Mouse (Mus musculus) heart, embryonic 15.5 days (tissue): ENCODE results near the gene Lingo3. TPM values are rescaled to one million over a fixed set of nuclear protein-coding genes. Genes with fewer than 3 reads are reported as not detected.

Source experiments
- ATAC-seq: fragments of 200-750 bp; cut with Nextera tagmentation; replicated peaks from 2 replicates; pipeline ENCODE4 v1.8.0; 2017; ENCODE audit warnings: low read depth, moderate TSS enrichment; ENCODE audit not compliant: insufficient number of reproducible peaks, insufficient read depth, low FRiP score
- H3K27ac ChIP-seq: fragments of 300-500 bp; sonication (generic); 2 replicates; pipeline ENCODE4 v1.5.1; 2015; ENCODE audit warnings: mild to moderate bottlenecking, inconsistent platforms
- H3K27me3 ChIP-seq: fragments of 300-500 bp; sonication (generic); 2 replicates; pipeline ENCODE4 v1.6.1; 2015; ENCODE audit warnings: inconsistent platforms
- H3K36me3 ChIP-seq: fragments of 300-500 bp; sonication (generic); 2 replicates; pipeline ENCODE4 v1.6.1; 2015; ENCODE audit warnings: mild to moderate bottlenecking, inconsistent platforms
- H3K4me1 ChIP-seq: fragments of 300-500 bp; sonication (generic); replicated peaks from 2 replicates; pipeline ENCODE4 v1.6.1; 2015; ENCODE audit warnings: inconsistent platforms
- H3K4me2 ChIP-seq: fragments of 300-500 bp; sonication (generic); 2 replicates; pipeline ENCODE4 v1.6.1; 2015; ENCODE audit warnings: inconsistent platforms, mild to moderate bottlenecking, moderate library complexity
- H3K4me3 ChIP-seq: fragments of 300-500 bp; sonication (generic); 2 replicates; pipeline ENCODE4 v1.5.1; 2015; ENCODE audit warnings: mild to moderate bottlenecking, inconsistent platforms
- H3K9ac ChIP-seq: fragments of 300-500 bp; sonication (generic); 2 replicates; pipeline ENCODE4 v1.6.1; 2015; ENCODE audit warnings: mild to moderate bottlenecking, inconsistent platforms
- H3K9me3 ChIP-seq: fragments of 300-500 bp; sonication (generic); replicated peaks from 2 replicates; pipeline ENCODE4 v1.6.1; 2016; ENCODE audit warnings: inconsistent platforms
- WGBS: fragments of 180-500 bp; shearing (Covaris S2); methylation state at CpG from one replicate; pipeline ENCODE4 v1.1.7; 2015; ENCODE audit warnings: mixed read lengths; 5-methylcytosine and 5-hydroxymethylcytosine counted together
- polyA plus RNA-seq: library from polyadenylated mRNA; unstranded; fragments of >200 nt; fragmentation: Nextera tagmentation; extraction: Ambion mirVana; gene quantifications from 2 replicates; pipeline ENCODE4 v1.2.1, GENCODE M21; 2015

The Lingo3 gene
- 0.29 and 0.43 TPM in 2 replicates for polyA plus RNA-seq

GRCm38 (mm10) chr10:80843931-80844547, at the start of gene Lingo3:
Gene Lingo3, minus strand, starts transcription at chr10:80844039.
- H3K9ac ChIP-seq, result peak within 1 kb of the TSS; percentile 41; the same call in 1 of the 2 replicates
- H3K4me2 ChIP-seq, result peak within 1 kb of the TSS; percentile 85
- H3K27ac ChIP-seq, result no peak within 1 kb of the TSS
- ATAC-seq, result no peak
- no peaks in the 10 kb centered on the region for H3K9me3 ChIP-seq
- 5% methylated on average over 51 of the region's 51 CpGs for whole genome bisulfite sequencing
- peak within 1 kb of the TSS; percentile 50 for H3K4me3 ChIP-seq
- peaks cover 50% of the 10 kb centered on the region for H3K27me3 ChIP-seq
- H3K36me3 ChIP-seq, result no peaks in the 10 kb centered on the region
- peaks cover 31% of the 10 kb centered on the region for H3K4me1 ChIP-seq

GRCm38 (mm10) chr10:80887181-80887580, 43.3 kb upstream of the Lingo3 start:
- Histone ChIP-seq H3K27ac (no peak overlapping the region), H3K9ac (no peak overlapping the region), H3K27me3 (peaks cover 43% of the 10 kb centered on the region), H3K36me3 (no peaks in the 10 kb centered on the region), H3K9me3 (no peaks in the 10 kb centered on the region), H3K4me2 (no peak overlapping the region; the same call in 1 of the 2 replicates), H3K4me1 (peaks cover 6% of the 10 kb centered on the region), H3K4me3 (no peak overlapping the region)
- WGBS, result 22% methylated on average over 11 of the region's 11 CpGs
- ATAC-seq, result no peak

DNA sequence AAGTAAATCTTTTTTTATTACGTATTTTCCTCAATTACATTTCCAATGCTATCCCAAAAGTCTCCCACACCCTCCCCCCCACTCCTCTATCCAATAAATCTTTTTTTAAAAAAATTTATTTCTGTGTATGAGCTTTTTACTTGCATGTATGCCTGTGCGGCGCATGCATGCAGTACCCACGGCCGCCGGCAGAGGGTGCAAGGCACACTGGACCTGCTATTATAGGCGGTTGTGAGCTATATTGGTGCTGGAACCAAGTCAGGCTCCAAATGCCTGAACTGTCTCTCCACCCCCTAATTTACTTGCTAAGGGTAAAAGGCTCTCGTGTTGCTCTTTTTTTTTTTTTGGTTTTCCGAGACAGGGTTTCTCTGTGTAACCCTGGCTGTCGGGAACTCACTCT, 37.5 kb upstream of the Lingo3 start:
- H3K27me3 ChIP-seq, result peaks cover 12% of the 10 kb centered on the region
- ATAC-seq, result no peak
- no peak overlapping the region for H3K27ac ChIP-seq
- 24% methylated on average over 10 of the region's 10 CpGs for whole genome bisulfite sequencing
- H3K9me3 ChIP-seq, result no peaks in the 10 kb centered on the region
- no peak overlapping the region for H3K4me2 ChIP-seq
- no peak overlapping the region for H3K4me3 ChIP-seq
- no peaks in the 10 kb centered on the region for H3K36me3 ChIP-seq
- H3K9ac ChIP-seq, result no peak overlapping the region
- H3K4me1 ChIP-seq, result peaks cover 9% of the 10 kb centered on the region

DNA sequence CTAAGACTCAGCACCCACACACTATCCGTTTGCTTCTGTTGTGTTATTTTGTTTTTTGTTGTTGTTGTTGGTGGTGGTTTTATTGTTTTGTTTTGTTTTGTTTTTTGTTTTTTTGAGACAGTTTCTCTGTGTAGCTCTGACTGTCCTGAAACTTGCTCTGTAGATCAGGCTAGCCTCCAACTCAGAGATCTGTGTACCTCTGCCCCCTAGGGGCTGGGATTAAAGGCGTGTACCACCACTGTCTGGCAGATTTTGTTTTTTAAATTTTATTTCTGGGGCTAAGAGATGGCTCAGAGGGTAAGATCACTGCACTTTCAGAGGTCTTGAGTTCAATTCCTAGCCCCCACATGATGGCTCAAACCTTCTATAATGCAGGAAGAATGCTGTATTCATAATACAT, 37.1 kb upstream of the Lingo3 start:
- Histone ChIP-seq H3K9ac (no peak overlapping the region), H3K27ac (no peak overlapping the region), H3K4me2 (no peak overlapping the region), H3K36me3 (no peaks in the 10 kb centered on the region), H3K9me3 (no peaks in the 10 kb centered on the region), H3K4me1 (peaks cover 12% of the 10 kb centered on the region), H3K4me3 (no peak overlapping the region), H3K27me3 (peaks cover 10% of the 10 kb centered on the region)
- 66% methylated on average over 2 of the region's 2 CpGs for WGBS
- no peak for ATAC-seq

DNA sequence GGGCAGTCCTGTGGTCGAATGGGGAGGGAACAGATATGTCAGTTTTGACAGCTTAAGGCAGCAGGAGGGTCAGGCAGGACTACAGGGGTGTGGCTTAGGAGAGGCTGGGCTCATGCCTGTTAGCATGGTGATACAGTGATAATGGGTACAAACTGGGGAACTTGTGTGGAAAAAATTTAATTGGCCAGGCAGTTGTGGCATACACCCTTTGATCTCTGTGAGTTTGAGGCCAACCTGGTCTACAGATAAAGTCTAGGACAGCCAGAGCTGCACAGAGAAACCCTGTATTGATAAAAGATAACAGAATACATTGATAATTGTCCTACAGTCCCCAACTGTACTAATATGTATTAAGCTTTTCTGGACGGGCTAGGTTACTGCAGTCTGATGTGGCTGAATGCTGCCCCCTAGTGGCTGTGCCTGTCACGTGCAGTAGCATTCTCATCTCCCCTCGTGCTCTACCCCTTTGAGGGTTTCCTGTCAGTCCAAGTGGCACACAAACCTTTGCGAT, 36.3 kb upstream of the Lingo3 start:
- no peak for ATAC-seq
- no peak overlapping the region for H3K27ac ChIP-seq
- H3K27me3 ChIP-seq, result peaks cover 5% of the 10 kb centered on the region; the same call in 1 of the 2 replicates
- H3K36me3 ChIP-seq, result no peaks in the 10 kb centered on the region
- H3K4me1 ChIP-seq, result peaks cover 12% of the 10 kb centered on the region
- no peak overlapping the region for H3K4me2 ChIP-seq
- H3K9ac ChIP-seq, result no peak overlapping the region
- H3K4me3 ChIP-seq, result no peak overlapping the region
- H3K9me3 ChIP-seq, result no peaks in the 10 kb centered on the region
- 11% methylated on average over 5 of the region's 5 CpGs for WGBS

DNA sequence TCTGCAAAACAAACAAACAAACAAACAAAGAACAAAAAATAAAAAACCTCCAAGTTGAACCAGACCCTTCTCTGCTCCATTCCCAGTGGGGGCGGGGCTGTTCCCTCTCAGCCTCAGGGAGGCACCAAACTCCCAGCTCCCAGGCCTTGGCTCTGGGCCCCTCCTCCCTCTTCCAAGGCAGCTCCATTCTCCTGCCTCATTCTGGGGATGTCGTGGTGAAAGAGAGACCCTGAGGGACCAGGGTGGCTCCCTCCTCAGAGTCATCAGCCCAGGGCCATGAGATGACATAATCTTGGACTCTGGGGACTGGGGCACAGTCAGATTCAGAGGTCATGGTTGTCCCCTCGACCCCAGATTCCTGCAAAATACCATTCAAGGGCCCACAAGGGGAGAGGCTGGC, 32.8 kb upstream of the Lingo3 start:
- no peak; the same call in 1 of the 2 replicates for ATAC-seq
- peaks cover 12% of the 10 kb centered on the region for H3K4me1 ChIP-seq
- WGBS, result 28% methylated on average over 3 of the region's 3 CpGs
- no peaks in the 10 kb centered on the region for H3K36me3 ChIP-seq
- peaks cover 10% of the 10 kb centered on the region; the same call in 1 of the 2 replicates for H3K27me3 ChIP-seq
- H3K9me3 ChIP-seq, result no peaks in the 10 kb centered on the region
- H3K4me2 ChIP-seq, result no peak overlapping the region
- no peak overlapping the region for H3K27ac ChIP-seq
- no peak overlapping the region for H3K4me3 ChIP-seq
- H3K9ac ChIP-seq, result no peak overlapping the region

- Histone ChIP-seq H3K27me3 (peaks cover 13% of the 10 kb centered on the region; the same call in 1 of the 2 replicates), H3K4me3 (no peak overlapping the region), H3K9ac (no peak overlapping the region), H3K36me3 (no peaks in the 10 kb centered on the region), H3K27ac (no peak overlapping the region), H3K9me3 (no peaks in the 10 kb centered on the region), H3K4me1 (peaks cover 12% of the 10 kb centered on the region), H3K4me2 (no peak overlapping the region)
- no peak for ATAC-seq
- 30% methylated on average over 5 of the region's 5 CpGs for WGBS
These were observed 32.2 kb upstream of the Lingo3 start for GRCm38 (mm10) chr10:80876028-80876427.

DNA sequence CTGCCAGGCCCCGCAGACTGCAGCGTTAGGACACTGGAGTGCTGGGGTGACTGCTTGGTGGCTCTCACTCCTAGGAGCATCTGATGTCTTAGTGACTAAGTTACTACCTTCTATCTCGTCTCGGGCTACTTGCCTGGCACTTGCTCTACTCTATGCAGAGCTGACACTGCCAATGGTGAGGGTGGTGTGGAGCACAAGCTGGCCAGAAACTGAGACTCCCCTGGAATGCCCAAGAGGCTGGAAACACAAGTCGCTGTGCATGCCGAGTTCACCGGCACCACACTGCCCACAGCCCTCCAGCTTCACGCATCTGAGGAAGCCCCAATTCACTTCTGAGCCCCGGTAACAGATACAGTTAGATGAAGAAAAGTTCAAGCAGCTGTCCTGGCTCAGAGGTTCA, 30.2 kb upstream of the Lingo3 start:
- no peaks in the 10 kb centered on the region for H3K9me3 ChIP-seq
- no peak overlapping the region for H3K4me3 ChIP-seq
- H3K9ac ChIP-seq, result no peak overlapping the region
- no peak overlapping the region for H3K4me2 ChIP-seq
- peaks cover 13% of the 10 kb centered on the region; the same call in 1 of the 2 replicates for H3K27me3 ChIP-seq
- WGBS, result 75% methylated on average over 9 of the region's 9 CpGs
- H3K27ac ChIP-seq, result no peak overlapping the region
- peaks cover 12% of the 10 kb centered on the region for H3K4me1 ChIP-seq
- ATAC-seq, result no peak
- no peaks in the 10 kb centered on the region for H3K36me3 ChIP-seq

- no peak for ATAC-seq
- Histone ChIP-seq H3K4me3 (no peak within 1 kb of the TSS), H3K27ac (no peak within 1 kb of the TSS), H3K27me3 (peaks cover 13% of the 10 kb centered on the region; the same call in 1 of the 2 replicates), H3K9me3 (no peaks in the 10 kb centered on the region), H3K36me3 (peaks cover 8% of the 10 kb centered on the region; the same call in 1 of the 2 replicates), H3K4me1 (peaks cover 5% of the 10 kb centered on the region), H3K9ac (no peak within 1 kb of the TSS), H3K4me2 (no peak within 1 kb of the TSS)
- WGBS, result 31% methylated on average over 9 of the region's 9 CpGs
These were observed 27.7 kb upstream of the Lingo3 start, which contains the start of gene Tmprss9 for GRCm38 (mm10) chr10:80871581-80871980. Gene Tmprss9, plus strand, starts transcription at chr10:80871848.

DNA sequence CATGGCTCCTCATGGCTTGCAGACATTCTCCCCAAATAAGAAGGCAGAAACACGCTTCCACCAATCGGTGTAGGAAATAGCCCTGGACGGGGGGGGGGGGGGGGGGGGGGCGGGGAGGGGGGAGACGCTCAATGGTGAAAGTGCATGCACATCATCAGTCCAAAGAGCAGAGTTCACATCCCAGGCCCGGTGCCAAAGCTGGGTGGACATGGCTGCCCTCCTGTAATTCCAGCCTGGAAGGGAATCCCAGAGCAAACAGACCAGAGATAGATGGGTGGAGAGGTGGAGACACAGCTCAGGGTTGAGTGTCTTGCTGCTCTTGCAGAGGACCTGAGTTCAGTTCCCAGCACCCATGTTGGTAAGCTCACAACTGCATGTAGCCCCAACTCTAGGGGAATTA, 27.2 kb upstream of the Lingo3 start:
- 88% methylated on average over 4 of the region's 6 CpGs for WGBS

DNA sequence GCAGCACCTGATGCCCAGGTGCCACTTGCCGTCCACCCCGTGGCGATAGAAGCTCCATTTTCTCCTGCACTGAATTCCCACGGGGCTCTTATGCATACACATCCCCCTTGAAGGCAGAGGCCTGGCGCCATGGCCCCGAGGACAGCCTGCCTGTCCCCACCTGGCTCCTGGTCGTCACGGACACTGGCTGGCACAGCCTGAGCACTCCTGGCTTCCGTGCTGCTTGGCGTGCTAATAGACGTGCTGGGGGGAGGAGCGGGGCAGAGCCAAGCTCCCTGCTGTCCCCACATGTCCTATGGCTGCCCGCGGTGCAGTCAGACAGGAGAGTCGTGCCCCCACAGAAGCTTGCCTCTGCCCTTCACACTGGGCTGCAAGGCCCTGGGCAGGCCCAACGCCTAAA, 20.6 kb upstream of the Lingo3 start:
- no peak overlapping the region for H3K9ac ChIP-seq
- H3K9me3 ChIP-seq, result no peaks in the 10 kb centered on the region
- no peaks in the 10 kb centered on the region for H3K27me3 ChIP-seq
- H3K27ac ChIP-seq, result no peak overlapping the region
- H3K4me1 ChIP-seq, result no peaks in the 10 kb centered on the region
- H3K4me2 ChIP-seq, result no peak overlapping the region
- 85% methylated on average over 16 of the region's 16 CpGs for WGBS
- H3K4me3 ChIP-seq, result no peak overlapping the region
- peaks cover 16% of the 10 kb centered on the region; the same call in 1 of the 2 replicates for H3K36me3 ChIP-seq
- ATAC-seq, result no peak

More for the DNA sequence above, 27.2 kb upstream of the Lingo3 start:
- Histone ChIP-seq H3K9ac (no peak overlapping the region), H3K4me3 (no peak overlapping the region), H3K27me3 (peaks cover 13% of the 10 kb centered on the region; the same call in 1 of the 2 replicates), H3K27ac (no peak overlapping the region), H3K4me2 (no peak overlapping the region), H3K4me1 (no peaks in the 10 kb centered on the region), H3K36me3 (peaks cover 8% of the 10 kb centered on the region; the same call in 1 of the 2 replicates), H3K9me3 (no peaks in the 10 kb centered on the region)
- no peak for ATAC-seq

- no peaks in the 10 kb centered on the region for H3K9me3 ChIP-seq
- no peak overlapping the region for H3K4me3 ChIP-seq
- H3K4me2 ChIP-seq, result no peak overlapping the region
- H3K27me3 ChIP-seq, result no peaks in the 10 kb centered on the region
- WGBS, result 89% methylated on average over 5 of the region's 5 CpGs
- no peak overlapping the region for H3K9ac ChIP-seq
- ATAC-seq, result no peak
- H3K27ac ChIP-seq, result no peak overlapping the region
- H3K36me3 ChIP-seq, result peaks cover 8% of the 10 kb centered on the region; the same call in 1 of the 2 replicates
- no peaks in the 10 kb centered on the region for H3K4me1 ChIP-seq
These were observed 18.5 kb upstream of the Lingo3 start for GRCm38 (mm10) chr10:80862305-80862704.
